Mouse (Mus musculus) CH12.LX (cell line): ENCODE results near the gene Arxes2.

ENCODE experiments used
- CHD1 ChIP-seq: IDR thresholded peaks from 2 replicates; pipeline ENCODE4 v1.6.1; 2012; ENCODE audit warnings: low read depth, low read length, improper control_type of control experiment, inconsistent platforms
- CHD2 ChIP-seq: IDR thresholded peaks from 2 replicates; pipeline ENCODE4 v1.6.1; 2011; ENCODE audit warnings: low read length, improper control_type of control experiment
- CTCF ChIP-seq, 2 experiments: IDR thresholded peaks in 1 of 2; conservative IDR thresholded peaks in 1 of 2; 2 replicates each; pipeline ENCODE4 v1.5.1; 2011 to 2012; ENCODE audit warnings: low read depth in 2 of 2, low read length in 2 of 2, improper control_type of control experiment in 1 of 2, inconsistent platforms in 1 of 2, mild to moderate bottlenecking in 1 of 2, moderate library complexity in 1 of 2
- HCFC1 ChIP-seq: IDR thresholded peaks from 2 replicates; pipeline ENCODE4 v1.6.1; 2012; ENCODE audit warnings: low read depth, mild to moderate bottlenecking, inconsistent platforms, low read length, improper control_type of control experiment
- JUND ChIP-seq: conservative IDR thresholded peaks from 2 replicates; pipeline ENCODE4 v1.6.1; 2011; ENCODE audit warnings: low read depth, low read length, improper control_type of control experiment
- MYC ChIP-seq: IDR thresholded peaks from 2 replicates; pipeline ENCODE4 v1.6.1; 2011; ENCODE audit warnings: low read depth, mild to moderate bottlenecking, improper control_type of control experiment, low read length
- POLR2A ChIP-seq: IDR thresholded peaks from 2 replicates; pipeline ENCODE4 v1.6.1; 2011; ENCODE audit warnings: low read depth, mild to moderate bottlenecking, improper control_type of control experiment, low read length
- RAD21 ChIP-seq: IDR thresholded peaks from 2 replicates; pipeline ENCODE4 v1.6.1; 2011; ENCODE audit warnings: low read depth, mild to moderate bottlenecking, low read length, improper control_type of control experiment, moderate library complexity
- TBP ChIP-seq: conservative IDR thresholded peaks from 2 replicates; pipeline ENCODE4 v1.6.1; 2011; ENCODE audit warnings: low read depth, low read length, improper control_type of control experiment
- USF1 ChIP-seq: IDR thresholded peaks from 2 replicates; pipeline ENCODE4 v1.6.1; 2014; ENCODE audit warnings: low read depth, mild to moderate bottlenecking, inconsistent platforms, low read length, improper control_type of control experiment
- ZC3H11A ChIP-seq: IDR thresholded peaks from 2 replicates; pipeline ENCODE4 v1.6.1; 2012; ENCODE audit warnings: low read depth, mild to moderate bottlenecking, inconsistent platforms, low read length, improper control_type of control experiment
- ZNF384 ChIP-seq: IDR thresholded peaks from 2 replicates; pipeline ENCODE4 v1.6.1; 2012; ENCODE audit warnings: low read depth, low read length, improper control_type of control experiment, inconsistent platforms

GRCm38 (mm10) chrX:135963130-135963529, 30.5 kb upstream of the Arxes2 start:
- TF ChIP-seq CTCF (conservative IDR thresholded peaks at IDR 0.05 in 1 of 2, IDR thresholded peaks at IDR 0.05 in 1 of 2; ENCODE audit: low read depth in 2 of 2, low read length in 2 of 2) (no peak), HCFC1 (no peak), USF1 (no peak), TBP (no peak), POLR2A (no peak), JUND (no peak), ZC3H11A (no peak), CHD2 (no peak), MYC (no peak), ZNF384 (no peak), RAD21 (no peak), CHD1 (no peak)
